Mouse (Mus musculus): Measurements from ENCODE around the gene March5. TPM values are rescaled to one million over a fixed set of nuclear protein-coding genes. Genes with fewer than 3 reads are reported as not detected.
A peak's percentile ranks its signal among the peaks of the same experiment; 100 is the strongest.

March5 gene
- polyA plus RNA-seq, 1 experiment: 304 TPM

GRCm38 (mm10) chr19:37235818-37236217 lies 28.5 kb downstream of the March5 start:
- H3K27ac ChIP-seq (replicated peaks; ENCODE audit: low read depth, low read length): no peak overlapping the region
- no peak overlapping the region for H3K4me3 ChIP-seq (ENCODE audit: insufficient read depth, low read depth, low read length)
- H3K4me1 ChIP-seq (ENCODE audit: control insufficient read depth, insufficient read depth, insufficient read length, low read length): peaks cover 7% of the 10 kb centered on the region

GRCm38 (mm10) chr19:37237306-37237705 lies 30.0 kb downstream of the March5 start:
- Histone ChIP-seq H3K4me3 (ENCODE audit: insufficient read depth, low read depth, low read length) (no peak overlapping the region), H3K4me1 (ENCODE audit: control insufficient read depth, insufficient read depth, insufficient read length, low read length) (peaks cover 7% of the 10 kb centered on the region), H3K27ac (replicated peaks; ENCODE audit: low read depth, low read length) (no peak overlapping the region)

DNA sequence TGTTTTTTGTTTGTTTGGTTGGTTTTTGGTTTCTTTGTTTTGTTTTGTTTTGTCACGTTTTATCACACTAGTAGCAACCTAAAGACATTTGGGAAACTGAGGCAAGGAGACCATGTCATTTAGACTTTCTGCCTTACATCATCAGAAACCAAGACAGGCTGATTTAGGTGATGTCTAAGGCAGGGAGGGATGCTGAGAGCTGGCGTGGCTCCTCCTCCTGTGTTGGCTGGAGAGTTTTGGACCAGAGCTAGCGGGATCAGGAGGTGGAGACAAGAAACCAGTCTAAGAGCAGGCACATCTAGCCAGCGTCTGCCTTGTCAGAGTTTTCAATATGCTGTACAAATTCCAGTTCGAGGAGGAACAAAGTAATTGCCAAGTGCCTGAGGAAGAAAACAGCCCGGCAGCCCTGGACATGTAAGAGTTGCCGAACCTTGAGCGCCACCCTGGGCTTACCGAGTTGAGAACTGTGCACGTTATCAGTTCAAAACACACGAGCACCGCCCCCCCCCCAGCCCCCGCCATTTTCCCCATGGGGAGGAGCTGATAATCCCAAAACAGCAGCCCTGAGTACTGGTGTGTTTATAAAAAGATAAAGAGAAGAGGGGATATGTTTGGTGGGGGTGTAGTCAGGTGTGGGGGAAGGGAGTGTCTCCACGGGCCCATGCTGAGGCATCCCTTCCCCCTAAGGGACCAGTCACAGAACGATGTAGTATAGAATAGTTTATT lies 30.5 kb downstream of the March5 start:
- Histone ChIP-seq H3K4me3 (ENCODE audit: insufficient read depth, low read depth, low read length) (no peak overlapping the region), H3K27ac (replicated peaks; ENCODE audit: low read depth, low read length) (no peak overlapping the region), H3K4me1 (ENCODE audit: control insufficient read depth, insufficient read depth, insufficient read length, low read length) (peaks cover 7% of the 10 kb centered on the region)

DNA sequence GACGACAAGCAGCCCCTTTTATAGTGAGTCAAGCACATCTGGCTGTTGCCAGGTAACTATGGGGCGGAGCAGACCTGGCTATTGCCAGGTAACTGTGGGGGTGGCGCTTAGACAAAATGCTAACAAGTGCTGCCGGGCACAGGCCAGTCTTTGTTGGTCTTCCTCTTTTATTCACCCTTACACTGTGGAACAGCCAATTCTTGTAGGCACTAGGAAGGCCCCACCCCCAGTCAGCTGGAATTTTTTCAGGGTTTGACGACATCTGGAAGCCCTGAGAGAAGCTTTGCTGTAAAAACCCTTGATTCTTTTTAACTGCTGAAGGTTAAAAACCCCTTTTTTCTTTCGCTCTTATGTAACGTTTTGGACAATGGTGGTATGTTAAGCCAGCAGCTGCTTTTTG lies 31.3 kb downstream of the March5 start:
- H3K27ac ChIP-seq (replicated peaks; ENCODE audit: low read depth, low read length): no peak overlapping the region
- no peak overlapping the region for H3K4me3 ChIP-seq (ENCODE audit: insufficient read depth, low read depth, low read length)
- H3K4me1 ChIP-seq (ENCODE audit: control insufficient read depth, insufficient read depth, insufficient read length, low read length): peaks cover 5% of the 10 kb centered on the region

- Histone ChIP-seq H3K4me3 (ENCODE audit: insufficient read depth, low read depth, low read length) (no peak overlapping the region), H3K27ac (replicated peaks; ENCODE audit: low read depth, low read length) (no peak overlapping the region), H3K4me1 (ENCODE audit: control insufficient read depth, insufficient read depth, insufficient read length, low read length) (peaks cover under 1% of the 10 kb centered on the region; the same call in 1 of the 2 replicates)
Measured at GRCm38 (mm10) chr19:37239096-37239495, 31.8 kb downstream of the March5 start.

GRCm38 (mm10) chr19:37241201-37241600 lies 33.9 kb downstream of the March5 start:
- Histone ChIP-seq H3K27ac (replicated peaks; ENCODE audit: low read depth, low read length) (no peak overlapping the region), H3K4me3 (ENCODE audit: insufficient read depth, low read depth, low read length) (no peak overlapping the region), H3K4me1 (ENCODE audit: control insufficient read depth, insufficient read depth, insufficient read length, low read length) (no peaks in the 10 kb centered on the region)

DNA sequence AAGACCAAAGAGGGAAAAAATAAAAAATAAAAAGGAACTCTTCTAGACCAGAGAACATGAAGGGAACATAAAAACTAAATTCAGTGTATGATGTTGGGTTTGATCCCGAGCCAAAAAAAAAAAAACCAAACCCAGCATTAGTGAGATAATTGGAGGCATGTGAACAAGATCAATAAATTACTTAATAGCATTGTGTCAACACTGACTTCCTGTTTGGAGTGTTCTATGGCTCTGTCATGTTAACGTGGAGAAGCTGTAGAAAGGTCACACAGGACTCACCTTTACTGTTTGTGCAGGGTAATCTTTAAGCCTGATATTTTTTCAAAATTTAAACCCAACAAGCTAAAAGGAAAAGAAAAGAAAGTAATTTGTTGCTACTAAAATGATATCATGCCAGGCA lies 35.4 kb downstream of the March5 start:
- no peaks in the 10 kb centered on the region for H3K4me1 ChIP-seq (ENCODE audit: control insufficient read depth, insufficient read depth, insufficient read length, low read length)
- H3K27ac ChIP-seq (replicated peaks; ENCODE audit: low read depth, low read length): no peak overlapping the region

GRCm38 (mm10) chr19:37246859-37247258 lies 39.5 kb downstream of the March5 start:
- H3K4me1 ChIP-seq (ENCODE audit: control insufficient read depth, insufficient read depth, insufficient read length, low read length): no peaks in the 10 kb centered on the region
- H3K4me3 ChIP-seq (ENCODE audit: insufficient read depth, low read depth, low read length): no peak overlapping the region
- no peak overlapping the region for H3K27ac ChIP-seq (replicated peaks; ENCODE audit: low read depth, low read length)

More for the DNA sequence above, 35.4 kb downstream of the March5 start:
- no peak overlapping the region for H3K4me3 ChIP-seq (ENCODE audit: insufficient read depth, low read depth, low read length)

DNA sequence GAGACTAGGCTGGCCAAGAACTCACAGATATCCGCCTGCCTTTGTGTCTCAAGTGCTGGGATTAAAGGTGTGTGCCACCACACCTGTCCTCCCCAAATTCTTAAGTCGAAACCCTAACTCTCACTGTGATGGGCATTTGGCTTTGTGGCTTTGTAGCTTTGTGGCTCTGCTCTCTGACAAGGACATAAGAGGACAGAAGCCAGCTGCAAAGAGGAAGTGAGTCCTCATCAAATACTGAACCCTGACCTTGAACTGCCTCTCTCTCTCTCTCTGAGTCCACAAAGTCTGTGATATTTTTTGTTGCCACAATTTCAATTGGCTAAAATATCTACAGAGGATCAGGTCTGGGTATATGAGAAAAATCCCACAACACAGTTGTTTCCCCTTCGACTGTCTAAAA lies 40.9 kb downstream of the March5 start:
- Histone ChIP-seq H3K4me3 (ENCODE audit: insufficient read depth, low read depth, low read length) (no peak overlapping the region), H3K27ac (replicated peaks; ENCODE audit: low read depth, low read length) (no peak overlapping the region), H3K4me1 (ENCODE audit: control insufficient read depth, insufficient read depth, insufficient read length, low read length) (no peaks in the 10 kb centered on the region)

DNA sequence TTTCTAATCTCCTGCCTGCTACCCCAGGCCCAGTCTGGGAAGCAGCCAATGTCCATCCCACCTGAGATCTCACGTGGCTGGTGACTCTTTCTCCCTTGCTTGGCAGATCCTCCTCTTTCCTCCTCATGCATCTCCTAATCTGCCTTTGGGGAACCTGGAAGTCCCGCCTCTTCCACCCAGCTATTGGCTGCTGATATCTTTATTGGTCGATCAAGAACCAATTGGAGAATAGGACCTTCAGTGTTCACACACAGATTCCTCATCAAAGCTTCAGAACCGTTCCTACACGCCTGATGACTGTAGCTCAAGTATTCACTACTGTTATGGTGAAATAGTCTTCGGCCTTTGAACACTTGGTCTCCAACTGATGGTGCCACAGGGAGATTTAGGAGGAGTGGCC lies 44.8 kb downstream of the March5 start:
- Histone ChIP-seq H3K27ac (replicated peaks; ENCODE audit: low read depth, low read length) (no peak overlapping the region), H3K4me3 (ENCODE audit: insufficient read depth, low read depth, low read length) (no peak overlapping the region), H3K4me1 (ENCODE audit: control insufficient read depth, insufficient read depth, insufficient read length, low read length) (no peaks in the 10 kb centered on the region)

GRCm38 (mm10) chr19:37255321-37255720 lies 48.0 kb downstream of the March5 start:
- Histone ChIP-seq H3K27ac (replicated peaks; ENCODE audit: low read depth, low read length) (no peak overlapping the region), H3K4me1 (ENCODE audit: control insufficient read depth, insufficient read depth, insufficient read length, low read length) (no peaks in the 10 kb centered on the region), H3K4me3 (ENCODE audit: insufficient read depth, low read depth, low read length) (no peak overlapping the region)

GRCm38 (mm10) chr19:37262389-37262788 lies 55.0 kb downstream of the March5 start:
- Histone ChIP-seq H3K4me1 (ENCODE audit: control insufficient read depth, insufficient read depth, insufficient read length, low read length) (no peaks in the 10 kb centered on the region), H3K4me3 (ENCODE audit: insufficient read depth, low read depth, low read length) (no peak overlapping the region), H3K27ac (replicated peaks; ENCODE audit: low read depth, low read length) (0 out of 2 replicates have a peak overlapping the region, but pooled peaks have one; percentile 49)

GRCm38 (mm10) chr19:37263566-37263942 lies 56.2 kb downstream of the March5 start:
- Histone ChIP-seq H3K27ac (replicated peaks; ENCODE audit: low read depth, low read length) (peak overlapping the region; percentile 57), H3K4me3 (ENCODE audit: insufficient read depth, low read depth, low read length) (peak overlapping the region; percentile 47), H3K4me1 (ENCODE audit: control insufficient read depth, insufficient read depth, insufficient read length, low read length) (no peaks in the 10 kb centered on the region)

DNA sequence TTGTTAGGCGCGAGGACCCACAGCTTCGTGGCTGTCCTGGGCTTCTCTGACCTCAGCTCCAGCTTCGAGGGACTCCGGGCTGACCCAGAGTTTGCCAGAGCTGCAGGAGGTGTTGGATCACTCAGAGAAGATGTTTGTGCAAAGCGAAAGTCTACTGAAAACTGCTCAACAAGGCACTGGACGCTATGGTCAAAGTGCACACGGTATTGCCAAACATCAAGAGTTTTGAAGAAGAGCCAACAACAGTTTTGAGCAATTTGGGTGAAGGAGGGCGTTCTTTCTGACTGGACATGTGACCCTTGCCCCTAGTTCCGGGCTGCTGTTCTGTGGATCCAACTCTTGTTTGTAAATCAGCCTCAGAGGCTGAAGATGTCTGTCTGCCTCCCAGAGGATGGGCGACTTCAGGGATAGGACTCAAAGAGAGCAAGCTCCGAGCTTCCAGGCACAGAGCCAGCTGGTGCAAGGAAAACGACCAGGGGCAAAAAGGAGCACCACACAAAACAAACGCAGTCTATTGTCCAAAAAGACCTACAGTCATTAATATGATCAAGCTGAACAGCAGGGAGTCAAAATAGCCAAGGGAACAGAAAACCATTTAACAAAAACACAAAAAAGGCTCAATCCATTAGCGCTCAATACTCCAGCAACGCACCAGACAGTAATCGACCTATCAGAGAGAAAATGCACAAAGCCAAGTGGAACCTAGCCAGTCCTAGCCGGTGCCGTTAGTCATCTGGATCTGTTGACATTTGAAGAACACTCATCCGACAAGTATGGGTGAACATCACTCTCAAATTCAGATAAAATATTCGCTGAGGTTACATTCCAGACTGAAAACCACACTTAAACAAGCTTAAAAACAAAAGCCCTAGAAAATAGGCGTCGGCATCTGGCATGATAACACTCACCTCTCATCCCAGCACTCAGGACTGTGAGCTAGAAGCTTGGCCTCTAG lies 56.9 kb downstream of the March5 start:
- H3K27ac ChIP-seq (replicated peaks; ENCODE audit: low read depth, low read length): peak overlapping the region; percentile 82
- H3K4me3 ChIP-seq (ENCODE audit: insufficient read depth, low read depth, low read length): peak overlapping the region; percentile 47

DNA sequence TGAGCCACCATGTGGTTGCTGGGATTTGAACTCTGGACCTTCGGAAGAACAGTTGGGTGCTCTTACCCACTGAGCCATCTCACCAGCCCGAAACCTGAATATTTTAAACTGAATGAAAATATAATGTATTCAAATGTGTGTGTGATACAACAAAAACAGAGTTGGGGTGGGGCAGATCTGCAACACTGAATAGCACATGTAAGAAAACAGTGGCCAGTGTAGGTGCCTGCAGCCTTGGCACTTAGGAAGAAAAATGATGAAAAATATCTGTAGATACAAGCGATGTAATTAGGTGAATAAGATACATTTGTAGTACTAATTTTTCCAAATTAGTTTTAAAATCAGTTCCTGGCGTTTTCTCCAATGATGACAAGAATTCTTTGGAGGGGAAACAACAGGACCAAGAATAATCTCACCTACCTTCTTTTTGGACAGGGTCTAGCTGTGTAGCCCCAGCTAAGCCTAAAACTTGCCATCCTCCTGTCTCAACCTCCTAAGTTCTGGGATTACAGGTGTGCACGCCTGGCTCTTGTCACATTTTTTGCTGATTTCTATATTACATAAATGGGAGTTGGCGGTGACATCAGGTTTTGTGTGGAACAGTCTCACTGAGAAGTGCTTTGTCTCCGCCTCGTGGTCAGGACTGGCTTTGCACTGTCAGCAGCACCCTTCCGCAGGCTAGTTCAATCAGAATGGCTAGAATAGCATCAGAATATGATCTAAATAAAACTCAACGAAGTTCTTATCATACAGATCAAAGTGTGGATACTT lies 58.2 kb downstream of the March5 start:
- H3K4me3 ChIP-seq (ENCODE audit: insufficient read depth, low read depth, low read length): no peak overlapping the region
- H3K27ac ChIP-seq (replicated peaks; ENCODE audit: low read depth, low read length): no peak overlapping the region
- no peaks in the 10 kb centered on the region for H3K4me1 ChIP-seq (ENCODE audit: control insufficient read depth, insufficient read depth, insufficient read length, low read length)

More for the DNA sequence above, 56.9 kb downstream of the March5 start:
- no peaks in the 10 kb centered on the region for H3K4me1 ChIP-seq (ENCODE audit: control insufficient read depth, insufficient read depth, insufficient read length, low read length)
